Mouse (Mus musculus): Measurements from ENCODE around the gene Nampt. TPM values are rescaled to one million over a fixed set of nuclear protein-coding genes. Genes with fewer than 3 reads are reported as not detected.
A peak's percentile ranks its signal among the peaks of the same experiment; 100 is the strongest.

The Nampt gene
- 100 to 1,000 TPM in 1 of 2 experiments, 10 to 100 TPM in 1; 89.7 to 171 TPM for total RNA-seq (2021)
- long read RNA-seq, experiment 1, full-length matches to known transcripts = 95 of 158 reads
- long read RNA-seq, experiment 1, partial matches to known transcripts = 34 of 158 reads
- long read RNA-seq, experiment 1, other reads (novel, unspliced or antisense) = 29 of 158 reads
- long read RNA-seq, experiment 2, full-length matches to known transcripts = 30 of 64 reads
- long read RNA-seq, experiment 2, partial matches to known transcripts = 27 of 64 reads
- long read RNA-seq, experiment 2, other reads (novel, unspliced or antisense) = 7 of 64 reads

- no peak for DNase-seq
Observed at GRCm38 (mm10) chr12:32819416-32819815, at the start of gene Nampt. TSS of gene Nampt (plus strand) at chr12:32819545.

GRCm38 (mm10) chr12:32770766-32771165 is 48.6 kb upstream of the Nampt start:
- no peak for DNase-seq

GRCm38 (mm10) chr12:32774592-32774991 is 44.8 kb upstream of the Nampt start:
- no peak for DNase-seq

GRCm38 (mm10) chr12:32789092-32789491 is 30.3 kb upstream of the Nampt start:
- no peak for DNase-seq

- no peak for DNase-seq
Observed at GRCm38 (mm10) chr12:32795765-32796471, 23.4 kb upstream of the Nampt start.

GRCm38 (mm10) chr12:32797438-32797837 is 21.9 kb upstream of the Nampt start:
- no peak for DNase-seq

GRCm38 (mm10) chr12:32801078-32801477 is 18.3 kb upstream of the Nampt start:
- DNase-seq = no peak

- DNase-seq = no peak
Observed at GRCm38 (mm10) chr12:32805559-32805958, 13.8 kb upstream of the Nampt start.

GRCm38 (mm10) chr12:32819823-32820605 is 669 bp downstream of the Nampt start:
- DNase-seq = peak; percentile 100

GRCm38 (mm10) chr12:32820688-32821503 is 1.6 kb downstream of the Nampt start:
- DNase-seq = peak; percentile 86

- DNase-seq = no peak
Observed at GRCm38 (mm10) chr12:32821504-32822011, 2.2 kb downstream of the Nampt start.

- peak; percentile 44 for DNase-seq
Observed at GRCm38 (mm10) chr12:32822066-32822465, 2.7 kb downstream of the Nampt start.

GRCm38 (mm10) chr12:32824586-32824985 is 5.2 kb downstream of the Nampt start:
- no peak for DNase-seq

- DNase-seq = peak; percentile 84
Observed at GRCm38 (mm10) chr12:32826971-32827370, 7.6 kb downstream of the Nampt start.

GRCm38 (mm10) chr12:32828137-32828760 is 8.9 kb downstream of the Nampt start:
- DNase-seq = no peak

GRCm38 (mm10) chr12:32829321-32830090 is 10.2 kb downstream of the Nampt start:
- peak; percentile 19 for DNase-seq

- DNase-seq = no peak
Observed at GRCm38 (mm10) chr12:32832076-32832475, 12.7 kb downstream of the Nampt start.

- peak; percentile 38 for DNase-seq
Observed at GRCm38 (mm10) chr12:32834781-32835180, 15.4 kb downstream of the Nampt start.

- DNase-seq = peak; percentile 54
Observed at GRCm38 (mm10) chr12:32835235-32835634, 15.9 kb downstream of the Nampt start.

- DNase-seq = no peak
Observed at GRCm38 (mm10) chr12:32838406-32838805, 19.1 kb downstream of the Nampt start.
